Comparison of ENCODE assay signal across 9 mouse cellular contexts in genomic region chr11:98026248-98026569, GRCm38 (mm10). TPM values are rescaled to one million over a fixed set of nuclear protein-coding genes. Genes with fewer than 3 reads are reported as not detected.
DNase-seq lines count a peak whose midpoint lies in the region; ATAC-seq and TF ChIP-seq lines count a peak whose summit lies in the region.
"Had no signal": no experiment of that assay in that cellular context is flagged by ENCODE, and none has a peak within 500 bp of the region (broad histone marks: within the 10 kb centered on the region; RNA-seq: fewer than 3 reads in every experiment).

No protein-coding gene starts in this region.

- no peaks in the 10 kb centered on the region for H3K9me3 ChIP-seq in heart, embryonic 16.5 days (replicated peaks; ENCODE audit: control insufficient read depth, low read length)
- no peaks in the 10 kb centered on the region for H3K9me3 ChIP-seq in hindbrain, embryonic 14.5 days (ENCODE audit: control insufficient read depth, low read length)
- no peaks in the 10 kb centered on the region for H3K9me3 ChIP-seq in midbrain, embryonic 12.5 days

- no peak for ATAC-seq in heart, embryonic 16.5 days (replicated peaks; ENCODE audit: extremely low read depth, insufficient read depth, low FRiP score)
- ATAC-seq in hindbrain, embryonic 14.5 days (ENCODE audit: low FRiP score): no peak
- no peak for ATAC-seq in midbrain, embryonic 12.5 days (ENCODE audit: low FRiP score, low read depth)

- peak overlapping the region; percentile 69 for H3K4me3 ChIP-seq in heart, embryonic 16.5 days (ENCODE audit: low read length)
- H3K4me3 ChIP-seq in bone marrow, adult 2 months (replicated peaks; ENCODE audit: control insufficient read depth, low read depth, low read length): peak overlapping the region; percentile 91
- H3K4me3 ChIP-seq in hindbrain, embryonic 14.5 days (replicated peaks; ENCODE audit: low read length): peak overlapping the region; percentile 87
- peak overlapping the region; percentile 100 for H3K4me3 ChIP-seq in midbrain, embryonic 12.5 days

- H3K4me1 ChIP-seq in heart, embryonic 16.5 days (ENCODE audit: control insufficient read depth, insufficient read depth, low read length): peaks cover 20% of the 10 kb centered on the region
- peaks cover 1% of the 10 kb centered on the region; the same call in 1 of the 2 replicates for H3K4me1 ChIP-seq in bone marrow, adult 2 months (ENCODE audit: control insufficient read depth, insufficient read depth, low read length)
- H3K4me1 ChIP-seq in hindbrain, embryonic 14.5 days (replicated peaks; ENCODE audit: control insufficient read depth, insufficient read depth, low read length): peaks cover 25% of the 10 kb centered on the region
- peaks cover 32% of the 10 kb centered on the region for H3K4me1 ChIP-seq in midbrain, embryonic 12.5 days

- DNase-seq in heart, adult 11 months: no peak
- no peak for DNase-seq in hindbrain, embryonic 14.5 days (ENCODE audit: low spot score)
- no peak for DNase-seq in embryo, embryonic 9.5 days (ENCODE audit: extremely low spot score)
- no peak for DNase-seq in yolk sac, embryonic 10.5 days (ENCODE audit: low spot score)
- no peak for DNase-seq in left cerebral cortex, adult 18-20 months (ENCODE audit: low spot score in 2 of 2)

- H3K36me3 ChIP-seq in heart, embryonic 16.5 days (ENCODE audit: control insufficient read depth, insufficient read depth): peaks cover 23% of the 10 kb centered on the region
- H3K36me3 ChIP-seq in hindbrain, embryonic 14.5 days (replicated peaks; ENCODE audit: control insufficient read depth, insufficient read depth): peaks cover 34% of the 10 kb centered on the region
- peaks cover 30% of the 10 kb centered on the region for H3K36me3 ChIP-seq in midbrain, embryonic 12.5 days

- peak overlapping the region; percentile 79 for H3K27ac ChIP-seq in heart, embryonic 16.5 days (ENCODE audit: low read length)
- H3K27ac ChIP-seq in bone marrow, adult 2 months (ENCODE audit: control insufficient read depth, insufficient read depth, low read depth, low read length, poor library complexity): peak overlapping the region; percentile 66
- H3K27ac ChIP-seq in hindbrain, embryonic 14.5 days: peak overlapping the region; percentile 92
- H3K27ac ChIP-seq in midbrain, embryonic 12.5 days (replicated peaks): peak overlapping the region; percentile 94

- 7% methylated on average over 15 of the region's 15 CpGs for WGBS in heart, embryonic 16.5 days
- 10% methylated on average over 15 of the region's 15 CpGs for WGBS in bone marrow, adult 2 months
- whole genome bisulfite sequencing in hindbrain, embryonic 14.5 days: 5% methylated on average over 15 of the region's 15 CpGs
- WGBS in midbrain, embryonic 12.5 days: 7% methylated on average over 15 of the region's 15 CpGs

- H3K9ac ChIP-seq in heart, embryonic 16.5 days (ENCODE audit: low read length): peak overlapping the region; percentile 95
- H3K9ac ChIP-seq in hindbrain, embryonic 14.5 days: peak overlapping the region; percentile 95
- H3K9ac ChIP-seq in midbrain, embryonic 12.5 days (replicated peaks): peak overlapping the region; percentile 98

- TF ChIP-seq POLR2A in bone marrow, adult 2 months (IDR thresholded peaks at IDR 0.05; ENCODE audit: borderline replicate concordance, control insufficient read depth, low read depth, low read length): no peak

- H3K4me2 ChIP-seq in heart, embryonic 16.5 days (ENCODE audit: low read depth, low read length): peak overlapping the region; percentile 81
- peak overlapping the region; percentile 83 for H3K4me2 ChIP-seq in hindbrain, embryonic 14.5 days (replicated peaks)
- peak overlapping the region; percentile 93 for H3K4me2 ChIP-seq in midbrain, embryonic 12.5 days (replicated peaks)

- no peak for TF ChIP-seq CTCF in bone marrow, adult 2 months (IDR thresholded peaks at IDR 0.05; ENCODE audit: control insufficient read depth, insufficient read depth, low read length)

- H3K27me3 ChIP-seq in heart, embryonic 16.5 days (ENCODE audit: control insufficient read depth, insufficient read depth, low read length): no peaks in the 10 kb centered on the region
- no peaks in the 10 kb centered on the region for H3K27me3 ChIP-seq in hindbrain, embryonic 14.5 days (ENCODE audit: control insufficient read depth, insufficient read depth, low read length)
- H3K27me3 ChIP-seq in midbrain, embryonic 12.5 days: peaks cover 3% of the 10 kb centered on the region; the same call in 1 of the 2 replicates
- H3K27me3 ChIP-seq: Patski had no signal

RNA-seq across cellular contexts. Expression of gene Rpl19, which starts 0.3 kb away (rescaled TPM):
- polyA plus RNA-seq in heart, embryonic 16.5 days (2015; fragmentation: Nextera tagmentation; extraction: Ambion mirVana): 596 and 670 TPM in 2 replicates
- polyA plus RNA-seq in bone marrow, adult 2 months (2011; ENCODE audit: insufficient read depth, insufficient read length, low replicate concordance, missing spikeins): 864 and 1,335 TPM in 2 replicates
- polyA plus RNA-seq in hindbrain, embryonic 14.5 days (2014; fragmentation: Nextera tagmentation; extraction: Ambion mirVana): 614 and 694 TPM in 2 replicates
- 741 and 746 TPM in 2 replicates for polyA plus RNA-seq in midbrain, embryonic 12.5 days (2016; fragmentation: Nextera tagmentation; extraction: Ambion mirVana)
- total RNA-seq in left cerebral cortex, adult 18-20 months (2021): 100 to 1,000 TPM; 627 to 650 TPM

RNA-seq across cellular contexts. Expression of gene Cacnb1, which starts 3.4 kb away (rescaled TPM):
- polyA plus RNA-seq in heart, embryonic 16.5 days (2015; fragmentation: Nextera tagmentation; extraction: Ambion mirVana): 6.3 and 6.7 TPM in 2 replicates
- 4.6 and 5.3 TPM in 2 replicates for polyA plus RNA-seq in bone marrow, adult 2 months (2011; ENCODE audit: insufficient read depth, insufficient read length, low replicate concordance, missing spikeins)
- 40.0 and 40.3 TPM in 2 replicates for polyA plus RNA-seq in hindbrain, embryonic 14.5 days (2014; fragmentation: Nextera tagmentation; extraction: Ambion mirVana)
- 34.3 and 35.2 TPM in 2 replicates for polyA plus RNA-seq in midbrain, embryonic 12.5 days (2016; fragmentation: Nextera tagmentation; extraction: Ambion mirVana)
- 100 to 1,000 TPM; 154 to 170 TPM for total RNA-seq in left cerebral cortex, adult 18-20 months (2021)

RNA-seq across cellular contexts. Expression of gene Stac2, which starts 27.1 kb away (rescaled TPM):
- polyA plus RNA-seq in heart, embryonic 16.5 days (2015; fragmentation: Nextera tagmentation; extraction: Ambion mirVana): 0.62 and 0.75 TPM in 2 replicates
- 0.52 and 1.0 TPM in 2 replicates for polyA plus RNA-seq in bone marrow, adult 2 months (2011; ENCODE audit: insufficient read depth, insufficient read length, low replicate concordance, missing spikeins)
- 6.7 and 7.3 TPM in 2 replicates for polyA plus RNA-seq in hindbrain, embryonic 14.5 days (2014; fragmentation: Nextera tagmentation; extraction: Ambion mirVana)
- polyA plus RNA-seq in midbrain, embryonic 12.5 days (2016; fragmentation: Nextera tagmentation; extraction: Ambion mirVana): 0.62 and 0.73 TPM in 2 replicates
- 100 to 1,000 TPM in 1 of 2 experiments, 10 to 100 TPM in 1; 86.3 to 109 TPM for total RNA-seq in left cerebral cortex, adult 18-20 months (2021)

RNA-seq across cellular contexts. Expression of gene Arl5c, which starts 30.2 kb away (rescaled TPM):
- polyA plus RNA-seq in heart, embryonic 16.5 days (2015; fragmentation: Nextera tagmentation; extraction: Ambion mirVana): 7.7 and 13.2 TPM in 2 replicates
- polyA plus RNA-seq in bone marrow, adult 2 months (2011; ENCODE audit: insufficient read depth, insufficient read length, low replicate concordance, missing spikeins): 33.1 and 47.3 TPM in 2 replicates
- 6.5 and 11.0 TPM in 2 replicates for polyA plus RNA-seq in hindbrain, embryonic 14.5 days (2014; fragmentation: Nextera tagmentation; extraction: Ambion mirVana)
- polyA plus RNA-seq in midbrain, embryonic 12.5 days (2016; fragmentation: Nextera tagmentation; extraction: Ambion mirVana): 6.3 and 7.4 TPM in 2 replicates
- 1 to 10 TPM; 1.4 to 1.9 TPM for total RNA-seq in left cerebral cortex, adult 18-20 months (2021)

RNA-seq across cellular contexts. Expression of gene Plxdc1, which starts 40.0 kb away (rescaled TPM):
- polyA plus RNA-seq in heart, embryonic 16.5 days (2015; fragmentation: Nextera tagmentation; extraction: Ambion mirVana): 1.8 and 2.6 TPM in 2 replicates
- 2.0 and 11.9 TPM in 2 replicates for polyA plus RNA-seq in bone marrow, adult 2 months (2011; ENCODE audit: insufficient read depth, insufficient read length, low replicate concordance, missing spikeins)
- 0.90 and 1.1 TPM in 2 replicates for polyA plus RNA-seq in hindbrain, embryonic 14.5 days (2014; fragmentation: Nextera tagmentation; extraction: Ambion mirVana)
- 0.34 and 0.48 TPM in 2 replicates for polyA plus RNA-seq in midbrain, embryonic 12.5 days (2016; fragmentation: Nextera tagmentation; extraction: Ambion mirVana)
- total RNA-seq in left cerebral cortex, adult 18-20 months (2021): 10 to 100 TPM; 42.2 to 46.7 TPM
